Comparison of ENCODE assay signal across 20 mouse cellular contexts in genomic region chr3:133131372-133131771, GRCm38 (mm10). TPM values are rescaled to one million over a fixed set of nuclear protein-coding genes. Genes with fewer than 3 reads are reported as not detected.
DNase-seq lines count a peak whose midpoint lies in the region; ATAC-seq and TF ChIP-seq lines count a peak whose summit lies in the region.
"Had no signal": no experiment of that assay in that cellular context is flagged by ENCODE, and none has a peak within 500 bp of the region (broad histone marks: within the 10 kb centered on the region; RNA-seq: fewer than 3 reads in every experiment).

No protein-coding gene starts in this region.

- H3K9ac ChIP-seq in CH12.LX (ENCODE audit: insufficient read depth, low read depth) (no peak overlapping the region), ES-E14 (ENCODE audit: insufficient read depth, low read depth, low read length, poor library complexity, severe bottlenecking) (no peak overlapping the region)
- no peak overlapping the region for H3K9ac ChIP-seq in hindbrain, embryonic 11.5 days (ENCODE audit: low read depth, low read length)

- no peaks in the 10 kb centered on the region for H3K36me3 ChIP-seq in CH12.LX (replicated peaks in 1 of 2; ENCODE audit: control insufficient read depth in 1 of 2, insufficient read depth in 1 of 2, low read length in 1 of 2)
- H3K36me3 ChIP-seq in ES-E14 (ENCODE audit: control insufficient read depth, insufficient read depth, low read length, poor library complexity, severe bottlenecking), result no peaks in the 10 kb centered on the region
- no peaks in the 10 kb centered on the region for H3K36me3 ChIP-seq in hindbrain, embryonic 11.5 days (ENCODE audit: control insufficient read depth, insufficient read depth, low read length)
- H3K36me3 ChIP-seq: G1E had no signal

- in situ Hi-C loops in CH12.LX (cut with MboI; ENCODE audit: low pct_ligation_motif_present, low pct_unique_long_range_greater_than_20kb, low sequenced_read_pairs) (no loop called here), ES-E14 (cut with MboI; ENCODE audit: low sequenced_read_pairs in 2 of 2, unreplicated experiment in 2 of 2) (no loop called here)

- H3K79me2 ChIP-seq in CH12.LX (replicated peaks; ENCODE audit: control insufficient read depth, extremely low read depth, insufficient read depth, poor library complexity, severe bottlenecking), result no peaks in the 10 kb centered on the region

- H3K27ac ChIP-seq in CH12.LX (ENCODE audit: insufficient read depth, low read depth) (no peak overlapping the region), ES-E14 (ENCODE audit: insufficient read depth, low read depth, low read length, poor library complexity, severe bottlenecking) (no peak overlapping the region)
- H3K27ac ChIP-seq in hindbrain, embryonic 11.5 days (ENCODE audit: low read depth, low read length), result no peak overlapping the region

- dilution Hi-C loops in CH12.LX (cut with MboI; ENCODE audit: extremely low pct_ligation_motif_present, extremely low pct_unique_long_range_greater_than_20kb, low sequenced_read_pairs), result no loop called here

- no peaks in the 10 kb centered on the region for H3K9me3 ChIP-seq in CH12.LX (replicated peaks; ENCODE audit: low read length)
- no peaks in the 10 kb centered on the region for H3K9me3 ChIP-seq in ES-E14 (ENCODE audit: control insufficient read depth, insufficient read depth, low read depth, low read length)
- H3K9me3 ChIP-seq in hindbrain, embryonic 11.5 days (ENCODE audit: control insufficient read depth, low read length), result no peaks in the 10 kb centered on the region
- H3K9me3 ChIP-seq: G1E had no signal

- TF ChIP-seq EP300 in CH12.LX (IDR thresholded peaks at IDR 0.05; ENCODE audit: low read length), result no peak

- 93% methylated on average over 5 of the region's 5 CpGs for WGBS in hindbrain, embryonic 11.5 days

- TF ChIP-seq RAD21 in CH12.LX (IDR thresholded peaks at IDR 0.05; ENCODE audit: low read depth, low read length), result no peak

- DNase-seq in CH12.LX (ENCODE audit: extremely low read depth), result no peak
- DNase-seq in ES-E14 (ENCODE audit: low read depth, low spot score), result no peak
- DNase-seq in hindbrain, embryonic 11.5 days (ENCODE audit: low spot score), result no peak
- no peak for DNase-seq in spleen, postnatal 14 days (ENCODE audit: low spot score in 2 of 2)
- DNase-seq: adrenal gland, adult 2 months; adrenal gland, adult 8-10 months; adrenal gland, postnatal 10 days; adrenal gland, postnatal 14 days; adrenal gland, postnatal 25 days; adrenal gland, postnatal 36 days; B cell, adult 2 months; cerebellum, adult 11 months; cerebellum, adult 11-12 months; cerebellum, adult 18-20 months; cerebellum, adult 2 months; cerebellum, adult 8-10 months had no signal

- H3K4me1 ChIP-seq in CH12.LX (ENCODE audit: control insufficient read depth in 1 of 2, insufficient read depth in 2 of 2) (0 out of 4 replicates have a peak, but pooled peaks cover 0 to 4% of the 10 kb centered on the region in 2 experiments), ES-E14 (ENCODE audit: control insufficient read depth in 2 of 2, insufficient read depth in 2 of 2, low read length in 2 of 2, poor library complexity in 1 of 2) (no peaks in the 10 kb centered on the region)
- H3K4me1 ChIP-seq in hindbrain, embryonic 11.5 days (replicated peaks; ENCODE audit: control insufficient read depth, insufficient read depth, low read length), result no peaks in the 10 kb centered on the region

- no peak for ATAC-seq in hindbrain, embryonic 11.5 days (ENCODE audit: low FRiP score)
- ATAC-seq: activated CD4-positive, CD25-positive, alpha-beta regulatory T cell, adult 4 months; CD4-positive, CD25-positive, alpha-beta regulatory T cell, adult 4 months; Patski had no signal

- TF ChIP-seq CTCF in CH12.LX (conservative IDR thresholded peaks at IDR 0.05 in 1 of 2, IDR thresholded peaks at IDR 0.05 in 1 of 2; ENCODE audit: low read depth in 2 of 2, low read length in 2 of 2), result no peak

- no peaks in the 10 kb centered on the region for H3K27me3 ChIP-seq in CH12.LX (replicated peaks)
- H3K27me3 ChIP-seq in hindbrain, embryonic 11.5 days (ENCODE audit: control insufficient read depth, insufficient read depth, low read length), result no peaks in the 10 kb centered on the region

- H3K4me2 ChIP-seq in CH12.LX (ENCODE audit: insufficient read depth, low read depth, poor library complexity, severe bottlenecking), result no peak overlapping the region
- no peak overlapping the region for H3K4me2 ChIP-seq in hindbrain, embryonic 11.5 days (replicated peaks; ENCODE audit: low read depth, low read length)

- TF ChIP-seq POLR2A in CH12.LX (IDR thresholded peaks at IDR 0.05; ENCODE audit: low read depth, low read length), result no peak

- no peak overlapping the region for H3K4me3 ChIP-seq in CH12.LX (replicated peaks in 1 of 3; ENCODE audit: low read depth in 2 of 3, low read length in 2 of 3, poor library complexity in 1 of 3)
- H3K4me3 ChIP-seq in ES-E14 (ENCODE audit: insufficient read depth in 1 of 2, low read depth in 1 of 2, low read length in 2 of 2, poor library complexity in 1 of 2, severe bottlenecking in 1 of 2), result no peak overlapping the region
- H3K4me3 ChIP-seq in hindbrain, embryonic 11.5 days (ENCODE audit: low read depth, low read length), result no peak overlapping the region

TF ChIP-seq in CH12.LX, 34 proteins besides CTCF, POLR2A, EP300 and RAD21:
- TF ChIP-seq MAFK (IDR thresholded peaks at IDR 0.05; ENCODE audit: insufficient replicate concordance, low read length) (peak; percentile 85), RCOR1 (conservative IDR thresholded peaks at IDR 0.05; ENCODE audit: low read depth, low read length) (no peak)

TF ChIP-seq in ES-E14, 5 proteins besides CTCF, POLR2A, EP300 and RAD21:
- no peak for TF ChIP-seq CHD2 (IDR thresholded peaks at IDR 0.05; ENCODE audit: low read depth, low read length)
- TF ChIP-seq MAFK (IDR thresholded peaks at IDR 0.05; ENCODE audit: insufficient read depth, low read depth, low read length), result peak; percentile 60

RNA-seq across cellular contexts. Expression of gene Gstcd, which starts 39.5 kb away (rescaled TPM):
- total RNA-seq in CH12.LX (2012; rRNA removed) (33.3 and 33.6 TPM in 2 replicates), CH12.LX (2014; rRNA removed) (67.2 and 72.5 TPM in 2 replicates), ES-E14 (2012; rRNA removed) (24.2 and 25.2 TPM in 2 replicates)
- polyA plus RNA-seq in CH12.LX (2012; ENCODE audit: insufficient read length, low read depth), result 44.6 and 45.1 TPM in 2 replicates
- 9.2 and 12.7 TPM in 2 replicates for polyA plus RNA-seq in hindbrain, embryonic 11.5 days (2014; fragmentation: Nextera tagmentation; extraction: Ambion mirVana)

RNA-seq across cellular contexts. Expression of gene Ints12, which starts 39.7 kb away (rescaled TPM):
- total RNA-seq in CH12.LX (2012; rRNA removed), result 21.5 and 23.8 TPM in 2 replicates
- 36.2 and 36.9 TPM in 2 replicates for total RNA-seq in CH12.LX (2014; rRNA removed)
- 37.2 and 37.9 TPM in 2 replicates for polyA plus RNA-seq in CH12.LX (2012; ENCODE audit: insufficient read length, low read depth)
- total RNA-seq in ES-E14 (2012; rRNA removed), result 20.9 and 24.3 TPM in 2 replicates
- 23.3 and 28.9 TPM in 2 replicates for polyA plus RNA-seq in hindbrain, embryonic 11.5 days (2014; fragmentation: Nextera tagmentation; extraction: Ambion mirVana)
